Mouse (Mus musculus) kidney, adult 2 months (tissue): Measurements from ENCODE around the gene 2310022A10Rik. TPM values are rescaled to one million over a fixed set of nuclear protein-coding genes. Genes with fewer than 3 reads are reported as not detected.
A peak's percentile ranks its signal among the peaks of the same experiment; 100 is the strongest.

ENCODE experiments used
- DNase-seq: peaks from one replicate; pipeline ENCODE4 v3.0.0; 2021
- H3K27ac ChIP-seq: fragments of 200-500 bp; 2 replicates; pipeline ENCODE4 v1.5.1; 2012; ENCODE audit warnings: low read depth, low read length, control low read depth, inconsistent platforms; ENCODE audit not compliant: insufficient read depth
- H3K27me3 ChIP-seq: fragments of 200-500 bp; replicated peaks from 2 replicates; pipeline ENCODE4 v1.6.1; 2012; ENCODE audit warnings: mild to moderate bottlenecking, moderate library complexity, low read length, inconsistent platforms; ENCODE audit not compliant: control insufficient read depth, insufficient read depth
- H3K36me3 ChIP-seq: fragments of 200-500 bp; 2 replicates; pipeline ENCODE4 v1.6.1; 2012; ENCODE audit warnings: mild to moderate bottlenecking, moderate library complexity, low read length, inconsistent platforms; ENCODE audit not compliant: control insufficient read depth, insufficient read depth
- H3K4me1 ChIP-seq: fragments of 200-500 bp; 2 replicates; pipeline ENCODE4 v1.6.1; 2011; ENCODE audit warnings: low read length; ENCODE audit not compliant: control insufficient read depth, insufficient read depth
- H3K4me3 ChIP-seq: fragments of 200-500 bp; 2 replicates; pipeline ENCODE4 v1.5.1; 2011; ENCODE audit warnings: mild to moderate bottlenecking, low read depth, low read length, control low read depth; ENCODE audit not compliant: insufficient read depth
- CTCF ChIP-seq: fragments of 200-500 bp; conservative IDR thresholded peaks from 2 replicates; pipeline ENCODE4 v1.5.1; 2011; ENCODE audit warnings: low read depth, mild to moderate bottlenecking, control low read depth, low read length, moderate library complexity, mixed read lengths; ENCODE audit not compliant: insufficient read depth, insufficient read length
- POLR2A ChIP-seq: fragments of 200-500 bp; IDR thresholded peaks from one replicate; pipeline ENCODE4 v1.6.1; 2011; ENCODE audit warnings: low read depth, low read length, control low read depth
- WGBS: fragments of 180-500 bp; shearing (Covaris S2); methylation state at CpG from one replicate; pipeline ENCODE4 v1.1.7; 2018; 5-methylcytosine and 5-hydroxymethylcytosine counted together
- polyA plus RNA-seq: library from polyadenylated mRNA; depleted of rRNA; stranded (reverse); fragments of >200 nt; gene quantifications from 2 replicates; pipeline ENCODE4 v1.2.3, GENCODE M21; 2012

2310022A10Rik gene
- polyA plus RNA-seq, 1 experiment, result 19.3 TPM

DNA sequence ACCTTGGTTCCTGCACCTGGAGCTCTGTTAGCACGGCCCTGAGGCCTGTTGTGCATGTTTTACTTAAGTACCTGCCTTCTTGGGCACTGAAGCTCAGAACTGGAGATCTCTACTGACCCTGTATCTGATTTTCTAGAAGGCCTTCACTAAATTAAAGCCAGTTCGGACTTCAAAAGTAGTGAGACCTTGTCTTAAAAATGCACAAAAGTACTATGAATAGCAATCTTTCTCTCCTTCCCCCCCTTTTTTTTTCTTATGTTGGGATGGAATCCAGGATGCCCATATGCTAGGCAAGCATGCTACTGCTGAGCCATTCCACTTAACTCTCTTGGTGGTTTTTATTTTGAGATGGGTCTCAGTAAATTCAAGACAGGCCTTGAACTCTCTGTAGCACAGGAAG is 49.1 kb downstream of the 2310022A10Rik start:
- 74% methylated on average over 2 of the region's 2 CpGs for WGBS

GRCm38 (mm10) chr7:27602835-27603234 is 49.8 kb downstream of the 2310022A10Rik start:
- WGBS, result 51% methylated on average over 7 of the region's 7 CpGs
- H3K27me3 ChIP-seq, result no peaks in the 10 kb centered on the region
- DNase-seq, result peak; percentile 45
- TF ChIP-seq POLR2A (no peak), CTCF (no peak)
- H3K36me3 ChIP-seq, result no peaks in the 10 kb centered on the region
- H3K4me3 ChIP-seq, result no peak overlapping the region
- H3K4me1 ChIP-seq, result peaks cover 38% of the 10 kb centered on the region
- H3K27ac ChIP-seq, result peak overlapping the region; percentile 19

More for the DNA sequence above, 49.1 kb downstream of the 2310022A10Rik start:
- no peak overlapping the region for H3K27ac ChIP-seq
- peaks cover 32% of the 10 kb centered on the region for H3K4me1 ChIP-seq
- no peaks in the 10 kb centered on the region for H3K27me3 ChIP-seq
- H3K4me3 ChIP-seq, result no peak overlapping the region
- TF ChIP-seq CTCF, result no peak
- no peak for TF ChIP-seq POLR2A
- H3K36me3 ChIP-seq, result no peaks in the 10 kb centered on the region
- DNase-seq, result no peak

DNA sequence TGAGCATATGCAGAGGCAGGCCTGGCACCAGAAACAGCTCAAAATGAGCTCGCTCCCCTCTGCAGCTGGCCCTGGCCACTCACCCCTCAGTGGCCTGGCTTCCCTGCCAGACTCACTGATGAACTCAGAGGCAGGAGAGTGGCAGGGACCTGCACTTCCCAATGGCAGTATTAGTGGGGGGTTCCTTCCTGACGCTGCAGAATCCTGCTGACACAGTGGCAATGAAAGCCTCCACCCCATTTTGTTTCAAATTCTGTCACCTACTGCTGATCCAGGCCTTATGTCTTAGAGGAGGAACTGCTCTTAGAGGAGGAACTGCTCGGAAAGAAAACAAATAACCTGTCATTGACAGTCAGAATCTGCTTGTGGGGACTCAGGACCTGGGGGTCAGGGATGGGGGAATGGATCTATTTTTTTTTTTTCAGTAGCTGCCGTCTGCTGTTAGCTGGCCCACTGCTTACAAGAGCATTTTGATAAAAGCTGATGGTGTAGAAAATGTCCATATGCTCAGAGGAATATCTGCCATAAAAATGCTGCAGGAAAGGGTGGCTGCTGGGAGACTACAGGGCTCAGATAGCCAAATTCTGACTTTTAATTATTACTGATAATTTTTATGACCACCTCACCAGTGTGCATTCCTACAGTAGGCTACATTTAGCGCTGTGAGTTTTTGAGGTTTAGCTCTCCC is 51.8 kb downstream of the 2310022A10Rik start:
- no peak for DNase-seq
- Histone ChIP-seq H3K4me1 (peaks cover 41% of the 10 kb centered on the region), H3K27ac (no peak overlapping the region), H3K36me3 (no peaks in the 10 kb centered on the region), H3K4me3 (no peak overlapping the region), H3K27me3 (no peaks in the 10 kb centered on the region)
- TF ChIP-seq CTCF (no peak), POLR2A (no peak)
- WGBS, result 56% methylated on average over 5 of the region's 5 CpGs

- no peak overlapping the region for H3K27ac ChIP-seq
- no peak overlapping the region for H3K4me3 ChIP-seq
- peak; percentile 26 for DNase-seq
Measured at GRCm38 (mm10) chr7:27605499-27606285, 52.7 kb downstream of the 2310022A10Rik start.

GRCm38 (mm10) chr7:27606481-27607254 is 53.6 kb downstream of the 2310022A10Rik start:
- Histone ChIP-seq H3K27me3 (no peaks in the 10 kb centered on the region), H3K4me3 (no peak overlapping the region), H3K27ac (no peak overlapping the region), H3K36me3 (no peaks in the 10 kb centered on the region), H3K4me1 (peaks cover 41% of the 10 kb centered on the region)
- WGBS, result 45% methylated on average over 10 of the region's 10 CpGs
- no peak for DNase-seq
- no peak for TF ChIP-seq CTCF
- no peak for TF ChIP-seq POLR2A

More at GRCm38 (mm10) chr7:27605499-27606285, 52.7 kb downstream of the 2310022A10Rik start:
- Histone ChIP-seq H3K27me3 (no peaks in the 10 kb centered on the region), H3K4me1 (peaks cover 41% of the 10 kb centered on the region), H3K36me3 (no peaks in the 10 kb centered on the region)
- WGBS, result 66% methylated on average over 9 of the region's 9 CpGs
- TF ChIP-seq POLR2A (no peak), CTCF (no peak)

GRCm38 (mm10) chr7:27607580-27607979 is 54.5 kb downstream of the 2310022A10Rik start:
- H3K36me3 ChIP-seq, result no peaks in the 10 kb centered on the region
- no peak overlapping the region for H3K4me3 ChIP-seq
- no peak for TF ChIP-seq POLR2A
- TF ChIP-seq CTCF, result no peak
- no peaks in the 10 kb centered on the region for H3K27me3 ChIP-seq
- H3K4me1 ChIP-seq, result peaks cover 38% of the 10 kb centered on the region
- WGBS, result 12% methylated on average over 5 of the region's 5 CpGs
- 0 out of 2 replicates have a peak overlapping the region, but pooled peaks have one; percentile 28 for H3K27ac ChIP-seq
- DNase-seq, result peak; percentile 91
